Mouse (Mus musculus) CH12.LX (cell line): ENCODE data around the gene Dnase2a.

Experiments used
- CHD1 ChIP-seq: IDR thresholded peaks from 2 replicates; pipeline ENCODE4 v1.6.1; 2012; ENCODE audit warnings: low read depth, low read length, improper control_type of control experiment, inconsistent platforms
- CTCF ChIP-seq, 2 experiments: IDR thresholded peaks in 1 of 2; conservative IDR thresholded peaks in 1 of 2; 2 replicates each; pipeline ENCODE4 v1.5.1; 2011 to 2012; ENCODE audit warnings: low read depth in 2 of 2, low read length in 2 of 2, improper control_type of control experiment in 1 of 2, inconsistent platforms in 1 of 2, mild to moderate bottlenecking in 1 of 2, moderate library complexity in 1 of 2
- MAZ ChIP-seq: IDR thresholded peaks from 2 replicates; pipeline ENCODE4 v1.6.1; 2012; ENCODE audit warnings: low read depth, mild to moderate bottlenecking, inconsistent platforms, low read length, improper control_type of control experiment, moderate library complexity
- MXI1 ChIP-seq: IDR thresholded peaks from 2 replicates; pipeline ENCODE4 v1.6.1; 2011; ENCODE audit warnings: mild to moderate bottlenecking, low read depth, low read length, improper control_type of control experiment
- POLR2A ChIP-seq: IDR thresholded peaks from 2 replicates; pipeline ENCODE4 v1.6.1; 2011; ENCODE audit warnings: low read depth, mild to moderate bottlenecking, improper control_type of control experiment, low read length
- TCF12 ChIP-seq: IDR thresholded peaks from 2 replicates; pipeline ENCODE4 v1.6.1; 2014; ENCODE audit warnings: low read depth, mild to moderate bottlenecking, inconsistent platforms, low read length, improper control_type of control experiment
- USF1 ChIP-seq: IDR thresholded peaks from 2 replicates; pipeline ENCODE4 v1.6.1; 2014; ENCODE audit warnings: low read depth, mild to moderate bottlenecking, inconsistent platforms, low read length, improper control_type of control experiment
- ZNF384 ChIP-seq: IDR thresholded peaks from 2 replicates; pipeline ENCODE4 v1.6.1; 2012; ENCODE audit warnings: low read depth, low read length, improper control_type of control experiment, inconsistent platforms

- TF ChIP-seq MXI1 (no peak), MAZ (no peak), CHD1 (no peak), POLR2A (no peak), ZNF384 (no peak), CTCF (conservative IDR thresholded peaks at IDR 0.05 in 1 of 2, IDR thresholded peaks at IDR 0.05 in 1 of 2; ENCODE audit: low read depth in 2 of 2, low read length in 2 of 2) (no peak), USF1 (no peak), TCF12 (no peak)
These were observed 7.3 kb upstream of the Dnase2a start for GRCm38 (mm10) chr8:84901071-84901470.
